Mouse (Mus musculus): Measurements from ENCODE around the gene March6. TPM values are rescaled to one million over a fixed set of nuclear protein-coding genes. Genes with fewer than 3 reads are reported as not detected.

The March6 gene
- polyA plus RNA-seq, 1 experiment, result 91.4 TPM

GRCm38 (mm10) chr15:31533529-31533928, 2.7 kb upstream of the March6 start:
- peak; percentile 81 for TF ChIP-seq GATA1 (IDR thresholded peaks at IDR 0.05; ENCODE audit: low read length)

- no peak for TF ChIP-seq GATA1 (IDR thresholded peaks at IDR 0.05; ENCODE audit: low read length)
These were observed 1.6 kb upstream of the March6 start for GRCm38 (mm10) chr15:31532331-31533021.

GRCm38 (mm10) chr15:31531446-31532330, 835 bp upstream of the March6 start:
- no peak for TF ChIP-seq GATA1 (IDR thresholded peaks at IDR 0.05; ENCODE audit: low read length)

GRCm38 (mm10) chr15:31529811-31530658, 818 bp downstream of the March6 start:
- TF ChIP-seq GATA1 (IDR thresholded peaks at IDR 0.05; ENCODE audit: low read length), result no peak

GRCm38 (mm10) chr15:31529103-31529502, 1.8 kb downstream of the March6 start:
- TF ChIP-seq GATA1 (IDR thresholded peaks at IDR 0.05; ENCODE audit: low read length), result no peak

GRCm38 (mm10) chr15:31528477-31528876, 2.4 kb downstream of the March6 start:
- no peak for TF ChIP-seq GATA1 (IDR thresholded peaks at IDR 0.05; ENCODE audit: low read length)

GRCm38 (mm10) chr15:31526463-31526862, 4.4 kb downstream of the March6 start:
- TF ChIP-seq GATA1 (IDR thresholded peaks at IDR 0.05; ENCODE audit: low read length), result no peak

- no peak for TF ChIP-seq GATA1 (IDR thresholded peaks at IDR 0.05; ENCODE audit: low read length)
These were observed 11.9 kb downstream of the March6 start for GRCm38 (mm10) chr15:31519000-31519399.

- TF ChIP-seq GATA1 (IDR thresholded peaks at IDR 0.05; ENCODE audit: low read length), result no peak
These were observed 12.5 kb downstream of the March6 start for GRCm38 (mm10) chr15:31518371-31518770.

- TF ChIP-seq GATA1 (IDR thresholded peaks at IDR 0.05; ENCODE audit: low read length), result no peak
These were observed 13.7 kb downstream of the March6 start for GRCm38 (mm10) chr15:31517186-31517585.

- TF ChIP-seq GATA1 (IDR thresholded peaks at IDR 0.05; ENCODE audit: low read length), result no peak
These were observed 19.1 kb downstream of the March6 start for GRCm38 (mm10) chr15:31511795-31512194.

- TF ChIP-seq GATA1 (IDR thresholded peaks at IDR 0.05; ENCODE audit: low read length), result no peak
These were observed 19.5 kb downstream of the March6 start for GRCm38 (mm10) chr15:31511406-31511771.

- no peak for TF ChIP-seq GATA1 (IDR thresholded peaks at IDR 0.05; ENCODE audit: low read length)
These were observed 20.1 kb downstream of the March6 start for GRCm38 (mm10) chr15:31510477-31511405.

GRCm38 (mm10) chr15:31505082-31505481, 25.8 kb downstream of the March6 start:
- TF ChIP-seq GATA1 (IDR thresholded peaks at IDR 0.05; ENCODE audit: low read length), result no peak

GRCm38 (mm10) chr15:31503447-31503846, 27.4 kb downstream of the March6 start:
- no peak for TF ChIP-seq GATA1 (IDR thresholded peaks at IDR 0.05; ENCODE audit: low read length)
